Mouse (Mus musculus) megakaryocyte, embryonic 14.5 days (primary cell): Measurements from ENCODE around the gene Irf1.

ENCODE experiments used
- FLI1 ChIP-seq: IDR thresholded peaks from 2 replicates; pipeline ENCODE4 v1.6.1; 2012; ENCODE audit warnings: low read length, inconsistent platforms, mixed read lengths
- GATA1 ChIP-seq: IDR thresholded peaks from 3 replicates; pipeline ENCODE4 v1.6.1; 2012; ENCODE audit warnings: mixed read lengths, low read length, inconsistent platforms, borderline replicate concordance

DNA sequence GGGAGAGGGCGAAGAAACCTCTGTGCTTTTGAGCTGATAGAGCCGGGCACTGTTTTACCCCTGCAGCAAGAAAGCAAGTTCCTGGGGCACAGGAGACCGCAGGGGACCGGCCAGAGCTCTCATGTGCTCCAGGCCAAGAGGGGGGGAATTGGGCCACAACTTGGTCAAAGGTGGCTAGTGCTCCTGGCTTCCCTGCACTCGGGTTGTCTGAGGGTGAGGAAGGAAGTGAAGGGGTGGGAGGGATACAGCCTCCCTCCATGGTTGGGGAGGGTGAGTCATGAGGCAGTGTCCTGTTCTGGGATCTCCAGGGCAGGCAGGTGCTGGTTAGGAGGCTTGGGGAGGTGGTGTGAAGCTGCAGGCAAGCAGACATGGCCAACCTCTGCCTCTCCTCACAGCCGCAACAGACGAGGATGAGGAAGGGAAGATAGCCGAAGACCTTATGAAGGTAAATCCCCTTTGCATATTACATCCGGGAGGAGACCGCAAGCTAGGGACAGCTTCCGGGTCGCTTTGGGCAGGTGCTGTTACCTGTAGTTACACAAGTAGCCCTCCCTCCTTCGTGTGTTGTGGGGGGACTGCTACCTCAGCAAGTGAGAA, 4.9 kb downstream of the Irf1 start:
- no peak for TF ChIP-seq GATA1
- no peak for TF ChIP-seq FLI1
